Mouse (Mus musculus) liver, postnatal 0 days (tissue): Measurements from ENCODE around the gene Dus1l.

Experiments used
- CTCF ChIP-seq: sonication (generic); IDR thresholded peaks from 2 replicates; pipeline ENCODE4 v1.5.1; 2016; ENCODE audit warnings: antibody characterized with exemption, low read depth
- EP300 ChIP-seq: IDR thresholded peaks from 2 replicates; pipeline ENCODE4 v1.6.1; 2016; ENCODE audit warnings: antibody characterized with exemption, low read depth, mild to moderate bottlenecking

DNA sequence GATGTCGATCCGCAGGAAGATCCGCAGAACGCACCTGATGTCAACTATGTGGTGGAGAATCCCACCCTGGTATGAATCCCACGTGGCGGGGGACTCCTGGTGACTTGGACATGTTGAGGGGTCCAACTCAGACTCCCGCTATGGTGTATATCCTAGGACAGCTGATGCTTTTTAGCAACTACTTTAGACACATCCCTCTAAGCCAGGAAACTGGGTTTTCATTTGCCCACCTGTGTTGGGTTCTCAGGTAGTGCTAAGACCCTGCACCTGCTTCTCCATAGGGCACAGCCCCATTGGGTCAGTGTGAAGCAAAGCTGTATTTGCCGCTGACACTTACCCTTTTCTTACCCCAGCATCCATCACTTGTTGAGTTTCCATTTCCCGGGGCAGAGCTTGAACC, 11.1 kb downstream of the Dus1l start:
- no peak for TF ChIP-seq CTCF
- TF ChIP-seq EP300, result no peak
